Mouse (Mus musculus): ENCODE measurements around the gene Lhfpl2. TPM values are rescaled to one million over a fixed set of nuclear protein-coding genes. Genes with fewer than 3 reads are reported as not detected.

Lhfpl2 gene
- total and polyA plus RNA-seq, 3 experiments = not detected

- dilution Hi-C loops (cut with MboI; ENCODE audit: extremely low pct_ligation_motif_present, extremely low pct_unique_long_range_greater_than_20kb, low sequenced_read_pairs) (no loop called here), in situ Hi-C loops (cut with MboI; ENCODE audit: low pct_ligation_motif_present, low pct_unique_long_range_greater_than_20kb, low sequenced_read_pairs) (no loop called here)
- H3K9me3 ChIP-seq (replicated peaks; ENCODE audit: low read length) = no peaks in the 10 kb centered on the region
- H3K4me3 ChIP-seq (replicated peaks in 1 of 3; ENCODE audit: low read depth in 2 of 3, low read length in 2 of 3, poor library complexity in 1 of 3) = no peak overlapping the region
- H3K27ac ChIP-seq (ENCODE audit: insufficient read depth, low read depth) = no peak overlapping the region
- no peaks in the 10 kb centered on the region for H3K79me2 ChIP-seq (replicated peaks; ENCODE audit: control insufficient read depth, extremely low read depth, insufficient read depth, poor library complexity, severe bottlenecking)
- DNase-seq (ENCODE audit: extremely low read depth) = no peak
- no peaks in the 10 kb centered on the region for H3K36me3 ChIP-seq (replicated peaks in 1 of 2; ENCODE audit: control insufficient read depth in 1 of 2, insufficient read depth in 1 of 2, low read length in 1 of 2)
- no peak overlapping the region for H3K9ac ChIP-seq (ENCODE audit: insufficient read depth, low read depth)
- H3K4me2 ChIP-seq (ENCODE audit: insufficient read depth, low read depth, poor library complexity, severe bottlenecking) = no peak overlapping the region
- TF ChIP-seq ZKSCAN1 (IDR thresholded peaks at IDR 0.05; ENCODE audit: borderline replicate concordance, low read depth, low read length) = no peak
- TF ChIP-seq RCOR1 (conservative IDR thresholded peaks at IDR 0.05; ENCODE audit: low read depth, low read length) = no peak
- TF ChIP-seq NRF1 (IDR thresholded peaks at IDR 0.05; ENCODE audit: low read depth, low read length) = no peak
- H3K4me1 ChIP-seq (ENCODE audit: control insufficient read depth in 1 of 2, insufficient read depth in 2 of 2) = peaks cover 0 to 37% of the 10 kb centered on the region in 2 experiments; a peak in 2 of 4 replicates
- no peaks in the 10 kb centered on the region for H3K27me3 ChIP-seq (replicated peaks)
Measured at GRCm38 (mm10) chr13:94069421-94070307, 12.1 kb downstream of the Lhfpl2 start.

- Histone ChIP-seq H3K4me1 (ENCODE audit: control insufficient read depth in 1 of 2, insufficient read depth in 2 of 2) (peaks cover 0 to 31% of the 10 kb centered on the region in 2 experiments; a peak in 2 of 4 replicates), H3K9me3 (replicated peaks; ENCODE audit: low read length) (no peaks in the 10 kb centered on the region), H3K27ac (ENCODE audit: insufficient read depth, low read depth) (no peak overlapping the region), H3K4me2 (ENCODE audit: insufficient read depth, low read depth, poor library complexity, severe bottlenecking) (no peak overlapping the region), H3K9ac (ENCODE audit: insufficient read depth, low read depth) (no peak overlapping the region), H3K79me2 (replicated peaks; ENCODE audit: control insufficient read depth, extremely low read depth, insufficient read depth, poor library complexity, severe bottlenecking) (no peaks in the 10 kb centered on the region), H3K4me3 (replicated peaks in 1 of 3; ENCODE audit: low read depth in 2 of 3, low read length in 2 of 3, poor library complexity in 1 of 3) (no peak overlapping the region), H3K27me3 (replicated peaks) (no peaks in the 10 kb centered on the region), H3K36me3 (replicated peaks in 1 of 2; ENCODE audit: control insufficient read depth in 1 of 2, insufficient read depth in 1 of 2, low read length in 1 of 2) (no peaks in the 10 kb centered on the region)
- TF ChIP-seq MEF2A (IDR thresholded peaks at IDR 0.05; ENCODE audit: borderline replicate concordance, low read depth, low read length) (no peak), NRF1 (IDR thresholded peaks at IDR 0.05; ENCODE audit: low read depth, low read length) (no peak), CTCF (conservative IDR thresholded peaks at IDR 0.05 in 1 of 2, IDR thresholded peaks at IDR 0.05 in 1 of 2; ENCODE audit: low read depth in 2 of 2, low read length in 2 of 2) (peak in 1 of 2 experiments; percentile 27; a peak in 2 of 4 replicates), ZNF384 (IDR thresholded peaks at IDR 0.05; ENCODE audit: low read depth, low read length) (no peak), NELFE (IDR thresholded peaks at IDR 0.05; ENCODE audit: low read depth, low read length) (no peak), SMC3 (IDR thresholded peaks at IDR 0.05; ENCODE audit: low read depth, low read length) (0 out of 2 replicates have a peak, but pooled peaks have one; percentile 12)
- in situ Hi-C loops (cut with MboI; ENCODE audit: low pct_ligation_motif_present, low pct_unique_long_range_greater_than_20kb, low sequenced_read_pairs) = no loop called here
- dilution Hi-C loops (cut with MboI; ENCODE audit: extremely low pct_ligation_motif_present, extremely low pct_unique_long_range_greater_than_20kb, low sequenced_read_pairs) = no loop called here
- DNase-seq (ENCODE audit: extremely low read depth) = no peak
Measured at GRCm38 (mm10) chr13:94070308-94070619, 12.7 kb downstream of the Lhfpl2 start.

- dilution Hi-C loops (cut with MboI; ENCODE audit: extremely low pct_ligation_motif_present, extremely low pct_unique_long_range_greater_than_20kb, low sequenced_read_pairs) = no loop called here
Measured at GRCm38 (mm10) chr13:94070927-94071326, 13.3 kb downstream of the Lhfpl2 start.

More at GRCm38 (mm10) chr13:94070927-94071326, 13.3 kb downstream of the Lhfpl2 start:
- H3K4me3 ChIP-seq (replicated peaks in 1 of 3; ENCODE audit: low read depth in 2 of 3, low read length in 2 of 3, poor library complexity in 1 of 3) = no peak overlapping the region
- peaks cover 0 to 25% of the 10 kb centered on the region in 2 experiments; a peak in 2 of 4 replicates for H3K4me1 ChIP-seq (ENCODE audit: control insufficient read depth in 1 of 2, insufficient read depth in 2 of 2)
- in situ Hi-C loops (cut with MboI; ENCODE audit: low pct_ligation_motif_present, low pct_unique_long_range_greater_than_20kb, low sequenced_read_pairs) = no loop called here
- H3K27ac ChIP-seq (ENCODE audit: insufficient read depth, low read depth) = no peak overlapping the region
- H3K4me2 ChIP-seq (ENCODE audit: insufficient read depth, low read depth, poor library complexity, severe bottlenecking) = no peak overlapping the region
- H3K9me3 ChIP-seq (replicated peaks; ENCODE audit: low read length) = no peaks in the 10 kb centered on the region
- H3K79me2 ChIP-seq (replicated peaks; ENCODE audit: control insufficient read depth, extremely low read depth, insufficient read depth, poor library complexity, severe bottlenecking) = no peaks in the 10 kb centered on the region
- H3K36me3 ChIP-seq (replicated peaks in 1 of 2; ENCODE audit: control insufficient read depth in 1 of 2, insufficient read depth in 1 of 2, low read length in 1 of 2) = no peaks in the 10 kb centered on the region
- no peaks in the 10 kb centered on the region for H3K27me3 ChIP-seq (replicated peaks)
- DNase-seq (ENCODE audit: extremely low read depth) = no peak
- H3K9ac ChIP-seq (ENCODE audit: insufficient read depth, low read depth) = no peak overlapping the region
- no peak for TF ChIP-seq IRF4 (IDR thresholded peaks at IDR 0.05; ENCODE audit: low read depth, low read length)
- TF ChIP-seq MAX (IDR thresholded peaks at IDR 0.05; ENCODE audit: low read length) = no peak
- no peak for TF ChIP-seq ZKSCAN1 (IDR thresholded peaks at IDR 0.05; ENCODE audit: borderline replicate concordance, low read depth, low read length)
- no peak for TF ChIP-seq CTCF (conservative IDR thresholded peaks at IDR 0.05 in 1 of 2, IDR thresholded peaks at IDR 0.05 in 1 of 2; ENCODE audit: low read depth in 2 of 2, low read length in 2 of 2)
- TF ChIP-seq ETS1 (conservative IDR thresholded peaks at IDR 0.05; ENCODE audit: low read depth, low read length) = no peak
- no peak for TF ChIP-seq ELF1 (IDR thresholded peaks at IDR 0.05; ENCODE audit: low read depth, low read length)
- TF ChIP-seq MYC (IDR thresholded peaks at IDR 0.05; ENCODE audit: low read depth, low read length) = no peak
